Mouse (Mus musculus) midbrain, embryonic 16.5 days (tissue): ENCODE measurements around the gene Htr1d. TPM values are rescaled to one million over a fixed set of nuclear protein-coding genes. Genes with fewer than 3 reads are reported as not detected.
A peak's percentile ranks its signal among the peaks of the same experiment; 100 is the strongest.

Experiments
- ATAC-seq: fragments of 200-750 bp; cut with Nextera tagmentation; 2 replicates; pipeline ENCODE4 v1.8.0; 2017; ENCODE audit warnings: moderate TSS enrichment
- H3K27ac ChIP-seq: fragments of 300-500 bp; sonication (generic); 2 replicates; pipeline ENCODE4 v1.5.1; 2014; ENCODE audit warnings: mild to moderate bottlenecking, low read length, mixed read lengths
- H3K27me3 ChIP-seq: fragments of 300-500 bp; sonication (generic); 2 replicates; pipeline ENCODE4 v1.6.1; 2014; ENCODE audit warnings: low read depth, low read length, mixed read lengths; ENCODE audit not compliant: control insufficient read depth, insufficient read depth
- H3K36me3 ChIP-seq: fragments of 300-500 bp; sonication (generic); 2 replicates; pipeline ENCODE4 v1.6.1; 2014; ENCODE audit warnings: mild to moderate bottlenecking, low read length, moderate library complexity, mixed read lengths; ENCODE audit not compliant: control insufficient read depth, insufficient read depth
- H3K4me1 ChIP-seq: fragments of 300-500 bp; sonication (generic); 2 replicates; pipeline ENCODE4 v1.6.1; 2014; ENCODE audit warnings: mild to moderate bottlenecking, low read length, mixed read lengths; ENCODE audit not compliant: control insufficient read depth, insufficient read depth
- H3K4me2 ChIP-seq: fragments of 300-500 bp; sonication (generic); 2 replicates; pipeline ENCODE4 v1.6.1; 2014; ENCODE audit warnings: mild to moderate bottlenecking, low read length, mixed read lengths
- H3K4me3 ChIP-seq: fragments of 300-500 bp; sonication (generic); 2 replicates; pipeline ENCODE4 v1.5.1; 2014; ENCODE audit warnings: low read depth, mild to moderate bottlenecking, low read length, moderate library complexity, mixed read lengths
- H3K9ac ChIP-seq: fragments of 300-500 bp; sonication (generic); 2 replicates; pipeline ENCODE4 v1.6.1; 2014; ENCODE audit warnings: low read depth, low read length, mixed read lengths
- H3K9me3 ChIP-seq: fragments of 300-500 bp; sonication (generic); replicated peaks from 2 replicates; pipeline ENCODE4 v1.6.1; 2014; ENCODE audit warnings: mild to moderate bottlenecking, low read length, mixed read lengths; ENCODE audit not compliant: control insufficient read depth, poor library complexity, severe bottlenecking
- WGBS: fragments of 180-500 bp; shearing (Covaris S2); extraction: QIAGEN DNeasy Blood & Tissue Kit; methylation state at CpG from one replicate; pipeline ENCODE4 v1.1.7; 2014; 5-methylcytosine and 5-hydroxymethylcytosine counted together
- polyA plus RNA-seq: library from polyadenylated mRNA; unstranded; fragments of >200 nt; fragmentation: Nextera tagmentation; extraction: Ambion mirVana; gene quantifications from 2 replicates; pipeline ENCODE4 v1.2.1, GENCODE M21; 2015

Htr1d gene
- polyA plus RNA-seq, result 2.8 TPM in 2 replicates

DNA sequence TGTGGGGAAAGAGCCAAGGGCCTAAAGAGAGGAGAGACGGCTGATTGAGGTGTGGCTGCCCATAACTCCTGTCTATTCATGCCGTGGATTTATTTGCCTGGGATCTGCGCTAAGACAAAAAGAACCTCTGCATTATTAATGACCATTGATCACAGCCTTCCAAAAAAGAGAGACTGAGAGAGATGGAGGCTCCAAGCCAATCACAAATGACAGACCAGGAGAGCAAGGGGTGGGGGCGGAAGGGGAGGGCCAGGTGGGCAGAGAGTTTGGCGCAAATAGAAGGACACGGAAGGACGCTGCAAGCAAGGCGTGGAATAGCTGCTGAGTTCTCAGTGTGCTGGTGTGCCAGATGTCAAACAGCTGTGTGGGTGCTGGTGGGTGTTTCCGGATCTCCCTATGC lies at the start of gene Htr1d:
TSS of gene Htr1d (plus strand) at position 301 of the 400 bp plus-strand sequence.
- Histone ChIP-seq H3K4me1 (peaks cover 9% of the 10 kb centered on the region; the same call in 1 of the 2 replicates), H3K9me3 (no peaks in the 10 kb centered on the region), H3K27ac (no peak within 1 kb of the TSS), H3K4me2 (peak within 1 kb of the TSS; percentile 95), H3K4me3 (peak within 1 kb of the TSS; percentile 55), H3K27me3 (peaks cover 9% of the 10 kb centered on the region), H3K36me3 (no peaks in the 10 kb centered on the region), H3K9ac (peak within 1 kb of the TSS; percentile 64)
- WGBS, result 71% methylated on average over 9 of the region's 9 CpGs
- no peak for ATAC-seq

DNA sequence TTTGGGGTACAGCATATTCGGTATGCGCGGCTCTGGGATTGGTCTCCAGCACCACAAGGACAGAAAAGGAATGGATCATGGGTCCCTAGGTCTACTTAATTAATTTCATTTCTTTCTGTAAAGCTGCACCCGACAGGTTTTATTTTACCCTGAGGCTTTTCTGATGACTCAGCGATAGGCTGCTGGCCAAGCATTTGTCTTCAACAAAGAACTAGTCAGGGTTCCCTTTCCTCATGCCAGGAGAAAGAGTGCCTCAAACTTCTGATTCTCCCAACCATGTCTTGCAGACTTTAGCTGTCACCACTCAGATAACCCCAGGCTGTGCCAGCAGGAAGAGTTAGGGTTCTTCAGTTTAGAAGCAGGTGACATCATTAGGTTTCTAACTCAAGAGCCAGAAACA lies 46.3 kb upstream of the Htr1d start:
- H3K9ac ChIP-seq, result no peak overlapping the region
- no peak overlapping the region for H3K4me2 ChIP-seq
- no peaks in the 10 kb centered on the region for H3K36me3 ChIP-seq
- H3K27me3 ChIP-seq, result no peaks in the 10 kb centered on the region
- H3K27ac ChIP-seq, result no peak overlapping the region
- WGBS, result 86% methylated on average over 5 of the region's 5 CpGs
- peaks cover 10% of the 10 kb centered on the region; the same call in 1 of the 2 replicates for H3K4me1 ChIP-seq
- H3K4me3 ChIP-seq, result no peak overlapping the region
- no peak for ATAC-seq
- no peaks in the 10 kb centered on the region for H3K9me3 ChIP-seq

DNA sequence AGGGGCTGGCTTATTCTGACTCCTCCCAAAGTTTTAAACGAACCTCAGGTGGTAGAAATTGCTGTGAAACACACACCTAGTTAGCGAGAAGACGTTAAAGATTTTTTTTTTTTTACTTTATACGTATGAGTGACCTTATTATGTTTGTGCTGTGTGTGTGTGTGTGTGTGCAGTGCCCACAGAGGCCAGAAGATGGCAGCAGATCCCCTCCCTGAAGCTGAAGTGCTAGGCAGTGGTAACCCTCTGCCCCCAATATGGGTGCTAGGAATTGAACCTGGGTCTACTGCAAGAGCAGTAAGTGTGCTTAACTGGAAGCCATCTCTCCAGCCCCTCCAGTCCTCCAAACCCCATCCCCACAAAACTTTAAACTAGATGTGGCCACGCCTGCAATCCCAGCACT lies 40.3 kb upstream of the Htr1d start:
- H3K4me1 ChIP-seq, result no peaks in the 10 kb centered on the region
- no peak overlapping the region for H3K4me3 ChIP-seq
- H3K9me3 ChIP-seq, result no peaks in the 10 kb centered on the region
- ATAC-seq, result no peak
- H3K4me2 ChIP-seq, result no peak overlapping the region
- no peak overlapping the region for H3K9ac ChIP-seq
- H3K27ac ChIP-seq, result no peak overlapping the region
- 87% methylated on average over 5 of the region's 5 CpGs for WGBS
- H3K36me3 ChIP-seq, result no peaks in the 10 kb centered on the region
- H3K27me3 ChIP-seq, result no peaks in the 10 kb centered on the region

DNA sequence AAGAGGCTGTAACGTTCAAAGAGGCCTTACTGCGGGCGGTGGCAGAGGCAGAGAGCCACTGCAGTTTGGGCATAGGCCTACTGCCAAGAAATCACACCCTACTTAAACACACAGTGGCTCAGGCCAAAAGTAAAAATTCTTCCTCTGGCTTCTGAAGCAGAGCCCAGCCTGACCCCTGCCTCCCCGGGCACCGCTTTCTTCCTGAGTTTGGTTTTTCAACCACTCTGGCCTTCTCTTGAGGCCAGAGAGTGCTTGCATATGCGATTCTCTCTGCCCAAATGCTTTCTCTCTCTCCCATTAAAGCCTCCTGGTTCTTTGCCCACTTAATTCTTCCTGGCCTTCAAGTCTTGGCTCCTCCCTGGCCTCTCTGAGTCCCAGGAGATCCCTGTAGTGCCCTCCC lies 39.5 kb upstream of the Htr1d start:
- H3K36me3 ChIP-seq, result no peaks in the 10 kb centered on the region
- H3K27ac ChIP-seq, result no peak overlapping the region
- no peak overlapping the region for H3K4me2 ChIP-seq
- WGBS, result 83% methylated on average over 6 of the region's 6 CpGs
- no peaks in the 10 kb centered on the region for H3K9me3 ChIP-seq
- no peak overlapping the region for H3K9ac ChIP-seq
- H3K27me3 ChIP-seq, result no peaks in the 10 kb centered on the region
- no peak for ATAC-seq
- H3K4me1 ChIP-seq, result no peaks in the 10 kb centered on the region
- H3K4me3 ChIP-seq, result no peak overlapping the region

DNA sequence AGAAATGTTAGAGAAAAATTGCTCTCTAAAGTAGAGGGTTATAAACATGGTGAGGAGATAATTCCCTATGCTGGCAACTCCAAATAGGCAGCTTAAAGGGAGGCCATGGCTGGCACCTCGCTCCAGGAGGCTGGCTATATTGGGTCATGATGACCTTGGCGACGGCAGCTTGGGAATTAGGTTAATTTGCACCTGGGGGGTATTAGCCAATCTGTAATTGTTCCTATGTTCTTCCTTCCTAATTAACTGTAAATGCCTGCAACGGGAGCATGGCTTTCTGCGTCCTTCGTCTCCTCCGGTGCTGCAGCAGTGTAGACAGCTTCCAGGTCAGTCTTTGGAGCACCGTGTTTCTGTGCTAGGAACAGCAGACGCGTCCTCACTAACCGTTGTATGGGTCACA lies 36.1 kb upstream of the Htr1d start:
- Histone ChIP-seq H3K27me3 (no peaks in the 10 kb centered on the region), H3K4me1 (no peaks in the 10 kb centered on the region), H3K9ac (no peak overlapping the region), H3K4me2 (no peak overlapping the region), H3K27ac (no peak overlapping the region), H3K9me3 (no peaks in the 10 kb centered on the region), H3K4me3 (no peak overlapping the region), H3K36me3 (no peaks in the 10 kb centered on the region)
- no peak for ATAC-seq
- WGBS, result 69% methylated on average over 11 of the region's 11 CpGs

DNA sequence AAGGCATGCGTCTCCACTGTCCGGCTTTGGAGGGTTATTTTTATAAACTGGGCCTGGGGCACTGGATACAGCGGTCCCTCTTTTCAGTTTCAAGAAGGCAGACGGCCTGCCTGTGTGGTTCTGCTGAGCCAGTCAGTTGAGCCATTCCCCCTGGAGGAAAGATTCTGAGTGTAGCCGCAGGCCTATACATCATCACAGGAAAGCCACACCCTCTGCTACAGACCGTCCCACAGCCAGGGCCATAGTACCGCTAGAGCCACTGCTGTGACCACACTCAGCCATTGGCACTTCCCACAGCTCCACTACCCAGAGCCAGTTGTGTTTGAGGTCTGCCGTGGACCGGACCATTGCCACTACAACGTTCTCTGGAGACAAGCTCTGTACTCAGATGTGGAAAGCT lies 21.5 kb upstream of the Htr1d start:
- no peak overlapping the region for H3K4me3 ChIP-seq
- no peak overlapping the region for H3K4me2 ChIP-seq
- H3K27ac ChIP-seq, result no peak overlapping the region
- no peaks in the 10 kb centered on the region for H3K9me3 ChIP-seq
- H3K9ac ChIP-seq, result no peak overlapping the region
- peaks cover 5% of the 10 kb centered on the region for H3K4me1 ChIP-seq
- H3K27me3 ChIP-seq, result no peaks in the 10 kb centered on the region
- H3K36me3 ChIP-seq, result no peaks in the 10 kb centered on the region
- no peak for ATAC-seq
- WGBS, result 88% methylated on average over 10 of the region's 10 CpGs

DNA sequence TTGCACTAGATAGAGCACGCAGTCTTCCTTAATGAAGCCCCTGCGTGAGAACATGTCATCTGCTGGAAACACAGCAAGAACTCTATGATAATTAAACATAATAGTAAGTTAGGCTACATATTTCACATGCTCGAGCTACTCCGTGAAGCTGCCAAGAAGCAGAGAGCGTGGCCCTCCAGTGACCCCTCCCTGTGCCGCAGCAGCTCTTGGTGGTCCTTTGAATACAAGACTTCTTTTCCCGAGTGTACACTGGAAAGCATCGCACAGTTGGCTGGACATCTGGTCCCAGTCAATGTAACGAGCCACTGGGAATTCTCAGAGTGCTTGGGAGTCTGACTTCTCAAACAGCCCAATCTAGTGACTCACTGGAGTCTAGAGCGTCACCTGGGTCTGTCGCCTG lies 15.5 kb upstream of the Htr1d start:
- no peak overlapping the region for H3K4me3 ChIP-seq
- no peak overlapping the region for H3K4me2 ChIP-seq
- 73% methylated on average over 11 of the region's 11 CpGs for WGBS
- H3K27ac ChIP-seq, result no peak overlapping the region
- H3K36me3 ChIP-seq, result no peaks in the 10 kb centered on the region
- no peaks in the 10 kb centered on the region for H3K9me3 ChIP-seq
- H3K4me1 ChIP-seq, result no peaks in the 10 kb centered on the region
- no peaks in the 10 kb centered on the region for H3K27me3 ChIP-seq
- no peak for ATAC-seq
- H3K9ac ChIP-seq, result no peak overlapping the region

DNA sequence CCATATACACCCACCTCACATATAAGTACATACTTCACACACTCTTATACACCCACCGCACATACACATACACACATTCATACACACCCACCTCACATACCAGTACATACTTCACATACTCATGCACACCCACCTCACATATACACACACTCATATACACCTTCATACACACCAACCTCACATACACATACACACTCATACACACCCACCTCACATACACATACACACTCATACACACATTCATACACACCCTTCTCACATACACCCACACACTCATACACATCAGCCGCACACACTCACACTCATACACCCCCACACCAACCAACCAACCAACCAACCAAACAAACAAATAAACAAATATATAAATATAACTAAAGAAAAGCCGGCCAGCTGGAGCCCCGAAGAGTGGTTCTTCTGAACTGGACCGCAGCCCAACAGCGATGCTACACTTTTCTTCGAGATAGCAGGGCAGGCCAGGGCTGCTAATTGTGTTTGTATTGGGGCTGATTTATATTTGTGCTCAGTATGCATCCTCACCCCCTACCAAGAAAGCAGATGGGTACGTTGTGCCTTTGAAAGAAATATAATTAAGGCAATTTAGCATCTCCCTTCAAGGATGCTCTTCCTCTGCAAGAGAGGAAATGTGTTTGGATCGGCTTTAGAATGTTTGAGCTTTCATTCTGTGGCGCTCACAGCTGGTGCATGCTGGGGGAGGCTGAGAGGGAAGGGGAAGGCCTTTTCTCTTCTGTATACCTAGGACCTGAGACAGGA lies 11.1 kb upstream of the Htr1d start:
- Histone ChIP-seq H3K36me3 (no peaks in the 10 kb centered on the region), H3K4me3 (no peak overlapping the region), H3K9me3 (no peaks in the 10 kb centered on the region), H3K27ac (no peak overlapping the region), H3K4me2 (no peak overlapping the region), H3K4me1 (no peaks in the 10 kb centered on the region), H3K9ac (no peak overlapping the region), H3K27me3 (no peaks in the 10 kb centered on the region)
- no peak for ATAC-seq
- WGBS, result 65% methylated on average over 10 of the region's 10 CpGs

DNA sequence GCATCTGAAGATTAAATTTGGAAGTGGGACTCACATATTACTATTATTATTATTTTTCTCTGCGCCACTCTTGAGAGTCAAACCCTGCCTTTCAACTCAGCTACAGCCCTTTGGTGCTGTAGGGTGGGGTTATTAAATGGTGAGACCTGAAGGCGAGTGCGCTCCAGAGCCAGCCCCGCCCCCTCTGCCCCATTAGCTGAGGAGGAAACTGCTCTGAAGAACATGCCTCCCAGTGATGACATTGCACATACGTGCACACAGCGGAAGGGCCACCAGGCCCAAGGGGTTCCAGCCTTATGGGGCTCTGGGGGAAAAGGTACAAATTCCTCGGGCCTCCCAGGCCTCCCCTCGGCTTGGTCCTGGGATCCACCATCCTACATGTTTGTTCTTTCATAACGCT lies 7.8 kb upstream of the Htr1d start:
- no peak overlapping the region for H3K27ac ChIP-seq
- 88% methylated on average over 9 of the region's 9 CpGs for WGBS

More for the DNA sequence above, 7.8 kb upstream of the Htr1d start:
- no peak overlapping the region for H3K4me2 ChIP-seq
- H3K9ac ChIP-seq, result no peak overlapping the region
- H3K9me3 ChIP-seq, result no peaks in the 10 kb centered on the region
- no peak for ATAC-seq
- H3K27me3 ChIP-seq, result no peaks in the 10 kb centered on the region
- H3K4me3 ChIP-seq, result no peak overlapping the region
- H3K4me1 ChIP-seq, result no peaks in the 10 kb centered on the region
- H3K36me3 ChIP-seq, result no peaks in the 10 kb centered on the region
